Mouse (Mus musculus): Measurements from ENCODE around the gene I830077J02Rik. TPM values are rescaled to one million over a fixed set of nuclear protein-coding genes. Genes with fewer than 3 reads are reported as not detected.
"Not testable (repeated sequence)": the region's sequence is repeated elsewhere in the genome, so short reads cannot be mapped to it uniquely, and the experiment has no call there.

Gene I830077J02Rik
- polyA plus RNA-seq, 1 experiment: not detected

DNA sequence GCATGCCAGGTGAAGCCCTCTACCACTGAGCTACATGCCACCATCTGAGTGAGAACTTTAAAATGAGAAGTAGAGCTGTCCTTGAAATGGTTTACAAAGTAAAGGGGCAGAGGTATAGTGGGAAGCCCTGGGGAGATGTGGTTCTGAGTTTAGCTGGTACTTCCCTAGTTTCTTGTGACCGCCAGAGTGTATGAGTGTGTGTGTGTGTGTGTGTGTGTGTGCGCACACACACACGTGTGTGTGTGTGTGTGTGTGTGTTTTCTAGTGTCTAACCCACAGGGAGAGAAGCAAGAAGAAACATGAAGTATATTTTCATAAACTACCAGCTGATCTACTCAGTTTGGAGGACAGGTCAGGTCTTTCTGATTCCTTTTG lies 4.3 kb downstream of the I830077J02Rik start:
- no peaks in the 10 kb centered on the region for H3K27me3 ChIP-seq (ENCODE audit: control insufficient read depth, insufficient read depth, low read length, poor library complexity, severe bottlenecking)
- no peak overlapping the region for H3K9ac ChIP-seq (ENCODE audit: low read depth, poor library complexity, severe bottlenecking)
- H3K36me3 ChIP-seq (ENCODE audit: control insufficient read depth, insufficient read depth, low read length, poor library complexity, severe bottlenecking): no peaks in the 10 kb centered on the region
- TF ChIP-seq CTCF (IDR thresholded peaks at IDR 0.05; ENCODE audit: low read depth, low read length) (no peak), POLR2A (IDR thresholded peaks at IDR 0.05; ENCODE audit: insufficient read depth, low read length) (no peak), EP300 (IDR thresholded peaks at IDR 0.05; ENCODE audit: insufficient read depth, low read depth, low read length) (no peak)
- H3K4me3 ChIP-seq (ENCODE audit: low read depth, low read length): no peak overlapping the region
- no peaks in the 10 kb centered on the region for H3K9me3 ChIP-seq (replicated peaks; ENCODE audit: control insufficient read depth, insufficient read depth, low read length, poor library complexity, severe bottlenecking)
- no peaks in the 10 kb centered on the region for H3K4me1 ChIP-seq (ENCODE audit: control insufficient read depth, insufficient read depth, low read length)
- no peak overlapping the region for H3K27ac ChIP-seq (ENCODE audit: insufficient read depth, low read length)

DNA sequence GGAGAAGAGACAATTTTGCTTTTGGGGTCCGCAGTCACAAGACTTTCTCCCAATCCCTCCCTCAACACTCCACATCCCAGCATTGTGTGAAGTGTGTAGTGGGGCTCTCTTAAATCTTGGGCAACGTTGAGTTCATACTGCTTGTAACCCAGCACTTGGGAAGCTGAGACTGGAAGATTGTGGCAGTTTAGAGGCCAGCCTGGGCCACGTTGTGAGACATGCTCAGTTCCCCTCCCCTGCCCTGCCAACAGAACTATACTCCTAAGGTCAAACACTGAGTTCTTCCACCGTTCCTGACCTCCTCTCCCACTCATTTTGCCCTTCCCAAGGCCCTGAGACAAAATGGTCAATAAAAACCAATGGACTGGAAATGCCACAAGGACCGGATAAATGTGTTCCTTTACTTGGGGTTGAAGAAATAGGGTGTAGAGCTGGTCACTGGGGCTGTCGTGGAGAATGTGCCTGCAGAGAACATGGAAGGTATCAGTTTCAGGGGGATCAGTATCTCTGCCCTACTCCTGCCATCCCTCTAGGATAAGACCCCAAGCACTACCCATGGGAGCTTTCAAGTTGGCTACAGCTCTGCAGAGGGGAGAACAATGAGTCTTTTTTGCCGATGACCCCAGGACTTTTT lies 4.8 kb downstream of the I830077J02Rik start:
- no peak for TF ChIP-seq EP300 (IDR thresholded peaks at IDR 0.05; ENCODE audit: insufficient read depth, low read depth, low read length)
- TF ChIP-seq CTCF (IDR thresholded peaks at IDR 0.05; ENCODE audit: low read depth, low read length): no peak
- no peak for TF ChIP-seq POLR2A (IDR thresholded peaks at IDR 0.05; ENCODE audit: insufficient read depth, low read length)

DNA sequence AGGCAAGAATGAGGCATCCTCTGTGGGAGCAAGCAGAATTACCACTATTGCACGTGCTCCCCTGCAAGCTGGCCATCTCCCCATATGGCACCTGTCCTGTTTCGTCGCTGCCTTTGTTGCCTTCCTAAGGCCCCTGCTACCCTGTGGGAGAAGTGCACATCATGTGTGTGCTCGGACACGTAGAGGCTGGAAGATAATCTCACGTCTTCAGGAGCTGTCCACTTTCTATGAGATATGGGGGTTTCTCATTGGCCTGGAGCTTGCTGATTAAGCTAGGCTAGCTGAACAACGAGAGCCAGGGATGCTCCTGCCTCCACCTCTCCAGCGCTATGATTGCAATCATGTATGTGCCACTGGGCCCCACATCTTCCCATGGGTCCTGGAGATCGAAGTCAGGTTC lies 7.8 kb downstream of the I830077J02Rik start:
- TF ChIP-seq CTCF (IDR thresholded peaks at IDR 0.05; ENCODE audit: low read depth, low read length): no peak
- no peak for TF ChIP-seq EP300 (IDR thresholded peaks at IDR 0.05; ENCODE audit: insufficient read depth, low read depth, low read length)
- TF ChIP-seq POLR2A (IDR thresholded peaks at IDR 0.05; ENCODE audit: insufficient read depth, low read length): no peak
- Histone ChIP-seq H3K9me3 (replicated peaks; ENCODE audit: control insufficient read depth, insufficient read depth, low read length, poor library complexity, severe bottlenecking) (no peaks in the 10 kb centered on the region), H3K27me3 (ENCODE audit: control insufficient read depth, insufficient read depth, low read length, poor library complexity, severe bottlenecking) (no peaks in the 10 kb centered on the region), H3K4me3 (ENCODE audit: low read depth, low read length) (no peak overlapping the region), H3K36me3 (ENCODE audit: control insufficient read depth, insufficient read depth, low read length, poor library complexity, severe bottlenecking) (no peaks in the 10 kb centered on the region), H3K9ac (ENCODE audit: low read depth, poor library complexity, severe bottlenecking) (no peak overlapping the region), H3K27ac (ENCODE audit: insufficient read depth, low read length) (no peak overlapping the region), H3K4me1 (ENCODE audit: control insufficient read depth, insufficient read depth, low read length) (no peaks in the 10 kb centered on the region)

More for the DNA sequence above, 4.8 kb downstream of the I830077J02Rik start:
- H3K4me1 ChIP-seq (ENCODE audit: control insufficient read depth, insufficient read depth, low read length): no peaks in the 10 kb centered on the region
- H3K27ac ChIP-seq (ENCODE audit: insufficient read depth, low read length): no peak overlapping the region
- H3K27me3 ChIP-seq (ENCODE audit: control insufficient read depth, insufficient read depth, low read length, poor library complexity, severe bottlenecking): no peaks in the 10 kb centered on the region
- H3K9ac ChIP-seq (ENCODE audit: low read depth, poor library complexity, severe bottlenecking): no peak overlapping the region
- no peak overlapping the region for H3K4me3 ChIP-seq (ENCODE audit: low read depth, low read length)
- H3K9me3 ChIP-seq (replicated peaks; ENCODE audit: control insufficient read depth, insufficient read depth, low read length, poor library complexity, severe bottlenecking): no peaks in the 10 kb centered on the region
- H3K36me3 ChIP-seq (ENCODE audit: control insufficient read depth, insufficient read depth, low read length, poor library complexity, severe bottlenecking): no peaks in the 10 kb centered on the region

DNA sequence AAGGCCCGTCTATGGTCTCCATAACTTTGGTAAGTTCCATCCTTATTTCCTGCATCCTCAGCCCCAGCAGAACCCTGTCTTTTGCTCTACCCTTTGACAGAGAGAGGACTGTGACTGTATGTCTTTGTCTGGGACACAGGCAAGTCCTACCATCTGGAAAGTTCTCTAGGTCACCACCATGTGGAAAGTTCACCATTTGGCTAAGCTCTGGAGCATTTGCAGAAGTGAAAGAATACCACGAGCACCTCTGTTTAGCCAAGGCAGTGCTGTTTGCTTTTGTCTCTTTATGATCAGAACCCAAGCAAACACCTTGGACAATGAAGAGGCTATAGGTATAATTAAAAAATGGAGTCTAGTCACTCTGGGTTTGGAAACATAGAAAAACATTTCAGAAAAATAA lies 10.5 kb downstream of the I830077J02Rik start:
- H3K27ac ChIP-seq (ENCODE audit: insufficient read depth, low read length): no peak overlapping the region
- H3K9ac ChIP-seq (ENCODE audit: low read depth, poor library complexity, severe bottlenecking): no peak overlapping the region
- H3K4me1 ChIP-seq (ENCODE audit: control insufficient read depth, insufficient read depth, low read length): no peaks in the 10 kb centered on the region
- H3K36me3 ChIP-seq (ENCODE audit: control insufficient read depth, insufficient read depth, low read length, poor library complexity, severe bottlenecking): no peaks in the 10 kb centered on the region
- no peak overlapping the region for H3K4me3 ChIP-seq (ENCODE audit: low read depth, low read length)
- H3K27me3 ChIP-seq (ENCODE audit: control insufficient read depth, insufficient read depth, low read length, poor library complexity, severe bottlenecking): no peaks in the 10 kb centered on the region
- H3K9me3 ChIP-seq (replicated peaks; ENCODE audit: control insufficient read depth, insufficient read depth, low read length, poor library complexity, severe bottlenecking): no peaks in the 10 kb centered on the region
- no peak for TF ChIP-seq CTCF (IDR thresholded peaks at IDR 0.05; ENCODE audit: low read depth, low read length)
- TF ChIP-seq POLR2A (IDR thresholded peaks at IDR 0.05; ENCODE audit: insufficient read depth, low read length): no peak
- no peak for TF ChIP-seq EP300 (IDR thresholded peaks at IDR 0.05; ENCODE audit: insufficient read depth, low read depth, low read length)

DNA sequence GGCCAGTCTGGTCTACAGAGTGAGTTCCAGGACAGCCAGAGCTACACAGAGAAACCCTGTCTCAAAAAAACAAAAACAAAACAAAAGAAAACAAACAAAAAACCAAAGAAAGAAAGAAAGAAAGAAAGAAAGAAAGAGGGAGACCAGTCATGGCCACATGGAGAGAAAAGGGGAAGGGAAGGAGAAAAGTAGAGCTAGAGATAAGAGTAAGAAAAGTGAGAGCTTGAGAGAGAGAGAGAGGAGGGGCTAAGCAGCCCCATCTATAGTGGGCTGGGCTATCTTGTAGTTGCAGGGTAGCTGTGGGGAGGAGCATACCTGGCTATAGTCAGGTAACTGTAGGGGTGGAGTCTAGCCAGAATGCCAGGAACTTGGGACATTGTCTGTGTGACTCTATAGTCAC lies 11.7 kb downstream of the I830077J02Rik start:
- H3K4me1 ChIP-seq (ENCODE audit: control insufficient read depth, insufficient read depth, low read length); H3K4me3 ChIP-seq (ENCODE audit: low read depth, low read length); H3K27me3 ChIP-seq (ENCODE audit: control insufficient read depth, insufficient read depth, low read length, poor library complexity, severe bottlenecking); H3K9me3 ChIP-seq (replicated peaks; ENCODE audit: control insufficient read depth, insufficient read depth, low read length, poor library complexity, severe bottlenecking); H3K36me3 ChIP-seq (ENCODE audit: control insufficient read depth, insufficient read depth, low read length, poor library complexity, severe bottlenecking); H3K9ac ChIP-seq (ENCODE audit: low read depth, poor library complexity, severe bottlenecking); H3K27ac ChIP-seq (ENCODE audit: insufficient read depth, low read length): not testable (repeated sequence)

DNA sequence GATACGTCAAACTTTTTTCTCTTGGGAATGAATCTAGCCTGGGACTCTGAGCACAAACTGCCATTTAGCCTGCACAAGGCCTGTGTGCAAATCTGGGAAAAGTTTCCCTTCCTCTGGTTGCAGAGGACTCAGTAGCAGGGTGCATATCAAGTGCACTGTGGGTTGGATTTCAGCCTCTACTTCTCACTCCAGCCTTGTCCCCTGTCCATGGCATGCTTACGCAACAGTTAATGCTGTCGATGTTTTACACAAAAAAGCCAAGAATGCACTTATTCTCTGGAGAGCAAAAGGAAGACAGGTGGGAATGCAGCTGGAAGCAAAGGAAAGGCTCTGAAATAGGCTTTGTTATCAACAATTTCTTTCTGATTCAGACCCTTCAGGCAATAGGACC lies 14.1 kb downstream of the I830077J02Rik start:
- no peak for TF ChIP-seq POLR2A (IDR thresholded peaks at IDR 0.05; ENCODE audit: insufficient read depth, low read length)
- no peak for TF ChIP-seq CTCF (IDR thresholded peaks at IDR 0.05; ENCODE audit: low read depth, low read length)
- no peak for TF ChIP-seq EP300 (IDR thresholded peaks at IDR 0.05; ENCODE audit: insufficient read depth, low read depth, low read length)
- Histone ChIP-seq H3K9ac (ENCODE audit: low read depth, poor library complexity, severe bottlenecking) (no peak overlapping the region), H3K27ac (ENCODE audit: insufficient read depth, low read length) (no peak overlapping the region), H3K27me3 (ENCODE audit: control insufficient read depth, insufficient read depth, low read length, poor library complexity, severe bottlenecking) (no peaks in the 10 kb centered on the region), H3K4me3 (ENCODE audit: low read depth, low read length) (no peak overlapping the region), H3K4me1 (ENCODE audit: control insufficient read depth, insufficient read depth, low read length) (no peaks in the 10 kb centered on the region), H3K9me3 (replicated peaks; ENCODE audit: control insufficient read depth, insufficient read depth, low read length, poor library complexity, severe bottlenecking) (no peaks in the 10 kb centered on the region), H3K36me3 (ENCODE audit: control insufficient read depth, insufficient read depth, low read length, poor library complexity, severe bottlenecking) (no peaks in the 10 kb centered on the region)
